Mouse (Mus musculus) E14TG2a.4 (cell line): ENCODE measurements around the gene Ehmt2.

Experiments
- CTCF ChIP-seq: conservative IDR thresholded peaks from 2 replicates; pipeline ENCODE4 v1.5.1; 2014; ENCODE audit warnings: low read length
- POU5F1 ChIP-seq: IDR thresholded peaks from 2 replicates; pipeline ENCODE4 v1.6.1; 2014; ENCODE audit warnings: low read length, borderline replicate concordance

DNA sequence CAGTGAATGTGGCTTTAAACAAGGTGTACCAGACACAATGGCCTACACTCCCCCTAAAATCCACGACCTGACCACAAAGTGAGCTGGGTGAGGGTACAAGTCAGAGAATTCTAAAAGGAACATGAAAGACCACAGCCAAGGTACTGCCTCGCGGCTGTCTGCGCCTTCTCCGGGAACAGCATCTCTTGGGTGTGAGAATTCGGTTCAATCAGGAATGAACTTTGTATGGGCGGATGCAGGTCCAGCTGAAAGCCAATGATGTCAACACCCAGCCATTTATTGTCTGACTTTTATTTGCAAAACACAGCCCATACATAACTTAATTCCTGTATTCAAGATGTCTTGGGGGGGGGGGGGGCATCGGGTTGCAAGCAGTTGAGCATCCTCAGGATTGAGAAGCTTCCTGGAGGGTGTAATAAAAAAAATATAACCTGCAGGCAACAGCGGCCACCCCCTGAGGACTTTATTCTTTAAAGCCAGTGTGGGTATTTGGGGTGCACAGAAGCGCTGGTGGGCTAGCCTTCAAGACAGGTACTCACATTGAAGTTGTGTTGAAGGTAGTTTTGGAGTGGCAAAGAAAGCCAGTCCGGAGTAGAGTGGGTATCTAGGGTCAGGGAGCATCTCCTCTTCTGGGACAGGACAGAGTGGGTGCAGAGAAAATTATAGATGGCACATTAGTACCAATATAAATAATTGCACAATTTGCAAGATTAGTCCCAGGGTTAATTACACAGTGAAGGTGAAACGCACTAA lies 5.0 kb upstream of the Ehmt2 start:
- TF ChIP-seq CTCF, result no peak
- no peak for TF ChIP-seq POU5F1
